Mouse (Mus musculus) G1E (cell line): ENCODE measurements around the gene Wdr19.

Experiments
- CTCF ChIP-seq: IDR thresholded peaks from 2 replicates; pipeline ENCODE4 v1.5.1; 2012; ENCODE audit warnings: low read depth, low read length, inconsistent platforms, mixed read lengths
- GATA1 ChIP-seq: IDR thresholded peaks from 2 replicates; pipeline ENCODE4 v1.6.1; 2012; ENCODE audit warnings: borderline replicate concordance, low read length, inconsistent platforms, mixed read lengths

GRCm38 (mm10) chr5:65191601-65192000 is 7.9 kb upstream of the Wdr19 start:
- no peak for TF ChIP-seq CTCF
- TF ChIP-seq GATA1: no peak
